Mouse (Mus musculus) MEL (cell line): ENCODE results near the gene Gabarapl1. TPM values are rescaled to one million over a fixed set of nuclear protein-coding genes. Genes with fewer than 3 reads are reported as not detected.

ENCODE experiments used
- DNase-seq: peaks from one replicate; pipeline ENCODE4 v3.0.0; 2011; ENCODE audit warnings: low read depth, low spot score
- H3K27ac ChIP-seq: 2 replicates; pipeline ENCODE4 v1.5.1; 2012; ENCODE audit warnings: low read depth, mild to moderate bottlenecking, control low read depth, low read length, moderate library complexity; ENCODE audit not compliant: control insufficient read depth
- H3K27me3 ChIP-seq, 2 experiments: fragments of 150-350 bp in 1 of 2; sonication (generic) in 1 of 2; 2 replicates each; pipeline ENCODE4 v1.6.1; 2012; ENCODE audit warnings: low read length in 2 of 2, mild to moderate bottlenecking in 2 of 2, improper control_type of control experiment in 1 of 2, moderate library complexity in 1 of 2; ENCODE audit not compliant: insufficient read depth in 2 of 2, control insufficient read depth in 1 of 2
- H3K36me3 ChIP-seq, 2 experiments: 2 replicates each; pipeline ENCODE4 v1.6.1; 2012 to 2014; ENCODE audit warnings: low read length in 2 of 2, improper control_type of control experiment in 1 of 2, inconsistent platforms in 1 of 2, mild to moderate bottlenecking in 1 of 2; ENCODE audit not compliant: insufficient read depth in 2 of 2, control insufficient read depth in 1 of 2
- H3K4me1 ChIP-seq, 2 experiments: fragments of 150-350 bp in 1 of 2; sonication (generic) in 1 of 2; 2 replicates each; pipeline ENCODE4 v1.6.1; 2012; ENCODE audit warnings: low read length in 2 of 2, improper control_type of control experiment in 1 of 2, mild to moderate bottlenecking in 1 of 2; ENCODE audit not compliant: insufficient read depth in 2 of 2, control insufficient read depth in 1 of 2
- H3K4me3 ChIP-seq, 2 experiments: fragments of 150-350 bp in 1 of 2; sonication (generic) in 1 of 2; 2 replicates each; pipeline ENCODE4 v1.5.1; 2012; ENCODE audit warnings: low read depth in 2 of 2, low read length in 2 of 2, mild to moderate bottlenecking in 2 of 2, moderate library complexity in 2 of 2, control low read depth in 1 of 2, improper control_type of control experiment in 1 of 2; ENCODE audit not compliant: control insufficient read depth in 1 of 2, insufficient read depth in 1 of 2
- H3K79me2 ChIP-seq: 2 replicates; pipeline ENCODE4 v1.6.1; 2012; ENCODE audit warnings: mild to moderate bottlenecking, low read length, moderate library complexity; ENCODE audit not compliant: control insufficient read depth, poor library complexity, insufficient read depth
- H3K9ac ChIP-seq: 2 replicates; pipeline ENCODE4 v1.6.1; 2012; ENCODE audit warnings: low read depth, mild to moderate bottlenecking, control low read depth, low read length, moderate library complexity; ENCODE audit not compliant: control insufficient read depth, poor library complexity, severe bottlenecking
- H3K9me3 ChIP-seq: fragments of 150-350 bp; sonication (generic); replicated peaks from 2 replicates; pipeline ENCODE4 v1.6.1; 2012; ENCODE audit warnings: mild to moderate bottlenecking, low read length, improper control_type of control experiment, moderate library complexity; ENCODE audit not compliant: insufficient read depth
- BHLHE40 ChIP-seq: IDR thresholded peaks from 2 replicates; pipeline ENCODE4 v1.6.1; 2012; ENCODE audit warnings: low read depth, mild to moderate bottlenecking, inconsistent platforms, low read length, improper control_type of control experiment, borderline replicate concordance
- CHD2 ChIP-seq: IDR thresholded peaks from 2 replicates; pipeline ENCODE4 v1.6.1; 2011; ENCODE audit warnings: low read length, improper control_type of control experiment
- E2F4 ChIP-seq: IDR thresholded peaks from 2 replicates; pipeline ENCODE4 v1.6.1; 2011; ENCODE audit warnings: low read depth, low read length, improper control_type of control experiment, borderline replicate concordance
- ELF1 ChIP-seq: IDR thresholded peaks from 2 replicates; pipeline ENCODE4 v1.6.1; 2014; ENCODE audit warnings: low read depth, mild to moderate bottlenecking, inconsistent platforms, low read length, improper control_type of control experiment, moderate library complexity
- EP300 ChIP-seq, 2 experiments: IDR thresholded peaks; 2 replicates each; pipeline ENCODE4 v1.6.1; 2011; ENCODE audit warnings: improper control_type of control experiment in 2 of 2, low read length in 2 of 2, low read depth in 1 of 2, mild to moderate bottlenecking in 1 of 2
- ETS1 ChIP-seq: IDR thresholded peaks from 2 replicates; pipeline ENCODE4 v1.6.1; 2012; ENCODE audit warnings: low read depth, mild to moderate bottlenecking, inconsistent platforms, low read length, improper control_type of control experiment, moderate library complexity
- GABPA ChIP-seq: IDR thresholded peaks from 2 replicates; pipeline ENCODE4 v1.6.1; 2012; ENCODE audit warnings: low read depth, mild to moderate bottlenecking, inconsistent platforms, low read length, improper control_type of control experiment, moderate library complexity
- GATA1 ChIP-seq: IDR thresholded peaks from 2 replicates; pipeline ENCODE4 v1.6.1; 2011; ENCODE audit warnings: low read depth, low read length, improper control_type of control experiment
- HCFC1 ChIP-seq: IDR thresholded peaks from 2 replicates; pipeline ENCODE4 v1.6.1; 2012; ENCODE audit warnings: low read depth, mild to moderate bottlenecking, inconsistent platforms, low read length, improper control_type of control experiment, moderate library complexity
- JUND ChIP-seq: IDR thresholded peaks from 2 replicates; pipeline ENCODE4 v1.6.1; 2011; ENCODE audit warnings: low read depth, mild to moderate bottlenecking, improper control_type of control experiment, low read length
- KAT2A ChIP-seq: conservative IDR thresholded peaks from 2 replicates; pipeline ENCODE4 v1.6.1; 2012; ENCODE audit warnings: low read depth, low read length, improper control_type of control experiment, inconsistent platforms
- MAFK ChIP-seq: IDR thresholded peaks from 2 replicates; pipeline ENCODE4 v1.6.1; 2011; ENCODE audit warnings: low read depth, mild to moderate bottlenecking, low read length, improper control_type of control experiment, borderline replicate concordance
- MAZ ChIP-seq: IDR thresholded peaks from 2 replicates; pipeline ENCODE4 v1.6.1; 2012; ENCODE audit warnings: low read depth, mild to moderate bottlenecking, inconsistent platforms, low read length, improper control_type of control experiment
- MXI1 ChIP-seq: IDR thresholded peaks from 2 replicates; pipeline ENCODE4 v1.6.1; 2011; ENCODE audit warnings: mild to moderate bottlenecking, low read depth, low read length, improper control_type of control experiment
- MYC ChIP-seq: IDR thresholded peaks from 2 replicates; pipeline ENCODE4 v1.6.1; 2011; ENCODE audit warnings: low read depth, mild to moderate bottlenecking, low read length, improper control_type of control experiment, moderate library complexity
- NELFE ChIP-seq: IDR thresholded peaks from 2 replicates; pipeline ENCODE4 v1.6.1; 2011; ENCODE audit warnings: low read depth, low read length, improper control_type of control experiment
- NRF1 ChIP-seq: IDR thresholded peaks from 2 replicates; pipeline ENCODE4 v1.6.1; 2014; ENCODE audit warnings: low read depth, mild to moderate bottlenecking, inconsistent platforms, low read length, improper control_type of control experiment, moderate library complexity; ENCODE audit not compliant: poor library complexity, insufficient read depth, severe bottlenecking
- RAD21 ChIP-seq: IDR thresholded peaks from 2 replicates; pipeline ENCODE4 v1.6.1; 2011; ENCODE audit warnings: mild to moderate bottlenecking, low read depth, low read length, improper control_type of control experiment
- TAL1 ChIP-seq: IDR thresholded peaks from 2 replicates; pipeline ENCODE4 v1.6.1; 2012; ENCODE audit warnings: mild to moderate bottlenecking, inconsistent platforms, low read length, moderate library complexity, mixed read lengths
- TBP ChIP-seq: IDR thresholded peaks from 2 replicates; pipeline ENCODE4 v1.8.0; 2011; ENCODE audit warnings: low read depth, low read length, improper control_type of control experiment
- TCF12 ChIP-seq: IDR thresholded peaks from 2 replicates; pipeline ENCODE4 v1.6.1; 2014; ENCODE audit warnings: low read depth, mild to moderate bottlenecking, inconsistent platforms, low read length, improper control_type of control experiment, moderate library complexity
- UBTF ChIP-seq: IDR thresholded peaks from 2 replicates; pipeline ENCODE4 v1.6.1; 2012; ENCODE audit warnings: low read depth, mild to moderate bottlenecking, inconsistent platforms, low read length, improper control_type of control experiment, moderate library complexity, borderline replicate concordance; ENCODE audit not compliant: insufficient read depth
- USF1 ChIP-seq: IDR thresholded peaks from 2 replicates; pipeline ENCODE4 v1.6.1; 2014; ENCODE audit warnings: low read depth, mild to moderate bottlenecking, inconsistent platforms, low read length, improper control_type of control experiment, moderate library complexity
- USF2 ChIP-seq, 2 experiments: IDR thresholded peaks; 2 replicates each; pipeline ENCODE4 v1.6.1; 2011 to 2012; ENCODE audit warnings: improper control_type of control experiment in 2 of 2, low read length in 2 of 2, borderline replicate concordance in 1 of 2, inconsistent platforms in 1 of 2, low read depth in 1 of 2, mild to moderate bottlenecking in 1 of 2; ENCODE audit not compliant: insufficient read depth in 1 of 2
- polyA plus RNA-seq, 2 experiments: library from polyadenylated mRNA; stranded (reverse) in 1 of 2; unstranded in 1 of 2; fragments of >175 nt in 1 of 2; fragments of >200 nt in 1 of 2; gene quantifications; 2 replicates each; pipeline versions ENCODE4 v1.2.1 to v1.2.4; 2012; ENCODE audit warnings: low replicate concordance in 2 of 2, low read depth in 1 of 2; ENCODE audit not compliant: insufficient read length in 2 of 2, insufficient read depth in 1 of 2, missing spikeins in 1 of 2
- total RNA-seq: library from RNA; depleted of rRNA; stranded (reverse); fragments of 300-350 nt; gene quantifications from 2 replicates; pipeline ENCODE4 v1.2.3, GENCODE M21; 2012

The Gabarapl1 gene
- total and polyA plus RNA-seq, 3 experiments = 61.3 to 99.5 TPM; not detected in 1

DNA sequence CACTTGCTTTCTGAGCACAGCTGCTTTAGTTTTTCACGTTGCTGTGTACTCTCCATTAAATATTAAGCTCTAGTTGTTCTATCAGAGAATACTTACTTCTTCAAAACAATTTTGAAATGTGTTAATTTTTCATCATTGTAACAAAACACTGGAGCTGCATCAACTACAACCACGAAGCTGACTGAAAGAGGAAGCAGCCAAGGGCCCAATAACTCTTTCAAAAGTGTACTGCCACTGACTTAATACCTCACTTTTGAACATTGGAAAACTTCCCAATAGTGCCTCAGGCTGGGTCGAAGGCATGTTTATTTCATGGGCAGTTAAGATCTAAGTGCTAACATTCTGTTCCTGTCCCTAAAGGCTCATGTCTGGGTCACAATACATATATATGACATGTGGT is 15.0 kb downstream of the Gabarapl1 start:
- Histone ChIP-seq H3K9ac (no peak overlapping the region), H3K79me2 (no peaks in the 10 kb centered on the region), H3K4me3 (no peak overlapping the region), H3K9me3 (no peaks in the 10 kb centered on the region), H3K4me1 (peaks cover 0 to 2% of the 10 kb centered on the region in 2 experiments; a peak in 1 of 4 replicates), H3K27me3 (no peaks in the 10 kb centered on the region), H3K27ac (no peak overlapping the region), H3K36me3 (no peaks in the 10 kb centered on the region; a peak in 1 of 4 replicates)
- DNase-seq = peak; percentile 49
- no peak for TF ChIP-seq RAD21
- TF ChIP-seq ELF1 = no peak
- no peak for TF ChIP-seq TBP
- TF ChIP-seq TAL1 = no peak
- no peak for TF ChIP-seq CHD2
- no peak for TF ChIP-seq GATA1
- TF ChIP-seq MAFK = no peak
- no peak for TF ChIP-seq BHLHE40
- no peak for TF ChIP-seq NRF1
- TF ChIP-seq KAT2A = no peak
- TF ChIP-seq HCFC1 = no peak
- TF ChIP-seq USF1 = no peak
- no peak for TF ChIP-seq EP300 (IDR thresholded peaks at IDR 0.05; ENCODE audit: low read depth in 1 of 2, low read length in 2 of 2)
- TF ChIP-seq MYC = no peak
- no peak for TF ChIP-seq GABPA
- TF ChIP-seq USF2 (IDR thresholded peaks at IDR 0.05; ENCODE audit: borderline replicate concordance in 1 of 2, insufficient read depth in 1 of 2, low read depth in 1 of 2, low read length in 2 of 2) = no peak
- no peak for TF ChIP-seq JUND
- TF ChIP-seq MAZ = no peak
- TF ChIP-seq UBTF = no peak
- no peak for TF ChIP-seq NELFE

DNA sequence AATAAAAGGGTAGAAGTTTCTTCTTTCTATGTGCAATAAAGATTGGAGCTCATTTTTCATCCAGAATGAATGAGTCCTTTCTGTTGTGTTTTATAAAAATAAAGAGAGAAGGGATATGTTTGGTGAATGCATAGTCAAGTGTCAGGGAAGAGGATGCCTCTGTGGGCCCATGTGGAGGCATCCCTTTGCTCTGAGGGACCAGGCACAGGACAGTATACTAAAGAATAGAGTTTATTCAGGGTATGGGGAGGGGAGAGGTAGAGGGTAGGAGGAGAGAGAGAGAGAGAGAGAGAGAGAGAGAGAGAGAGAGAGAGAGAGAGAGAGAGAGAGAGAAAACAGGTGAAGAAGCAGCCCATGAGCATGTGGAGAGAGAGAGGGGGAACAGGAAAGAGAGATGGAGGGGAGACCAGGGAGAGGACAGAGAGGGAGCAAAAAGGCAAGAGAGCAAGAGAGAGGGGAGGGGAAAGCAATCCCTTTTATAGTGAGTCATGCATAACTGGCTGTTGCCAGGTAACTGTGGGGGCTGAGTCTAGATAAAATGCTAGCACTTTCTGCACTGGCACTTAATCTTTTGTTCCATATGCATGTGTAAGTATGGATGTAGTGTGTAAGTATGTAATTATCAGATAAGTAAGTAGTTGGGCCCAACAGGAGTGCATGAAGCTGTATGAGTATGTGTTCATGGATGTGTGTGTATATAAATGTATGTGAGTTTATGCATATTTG is 24.5 kb downstream of the Gabarapl1 start:
- no peak overlapping the region for H3K9ac ChIP-seq
- peak; percentile 76 for DNase-seq
- peak; percentile 76 for TF ChIP-seq GATA1
- TF ChIP-seq MAZ = peak; percentile 45; the same call in 1 of the 2 replicates
- TF ChIP-seq TCF12 = peak; percentile 43; the same call in 1 of the 2 replicates
- peak; percentile 42 to 57; a peak in 3 of 4 replicates for TF ChIP-seq EP300 (IDR thresholded peaks at IDR 0.05; ENCODE audit: low read depth in 1 of 2, low read length in 2 of 2)
- no peak for TF ChIP-seq MXI1
- no peak for TF ChIP-seq E2F4
- TF ChIP-seq TAL1 = peak; percentile 56
- peak; percentile 40; the same call in 1 of the 2 replicates for TF ChIP-seq ETS1
- TF ChIP-seq, all 39 proteins: peak for 6
- no peak overlapping the region for H3K27ac ChIP-seq
- no peaks in the 10 kb centered on the region; a peak in 1 of 4 replicates for H3K27me3 ChIP-seq
- no peak overlapping the region for H3K4me3 ChIP-seq
- peaks cover 0 to 16% of the 10 kb centered on the region in 2 experiments; a peak in 2 of 4 replicates for H3K36me3 ChIP-seq
- H3K4me1 ChIP-seq = peaks cover 15 to 20% of the 10 kb centered on the region in 2 experiments
- H3K9me3 ChIP-seq = no peaks in the 10 kb centered on the region
- H3K79me2 ChIP-seq = no peaks in the 10 kb centered on the region
